Mouse (Mus musculus) heart, embryonic 13.5 days (tissue): ENCODE data around the gene Lrfn4. TPM values are rescaled to one million over a fixed set of nuclear protein-coding genes. Genes with fewer than 3 reads are reported as not detected.

Experiments used
- ATAC-seq: fragments of 200-750 bp; cut with Nextera tagmentation; 2 replicates; pipeline ENCODE4 v1.8.0; 2017; ENCODE audit warnings: moderate TSS enrichment; ENCODE audit not compliant: insufficient number of reproducible peaks, low FRiP score, low TSS enrichment; ENCODE audit errors: extremely low read depth
- H3K27ac ChIP-seq: fragments of 300-500 bp; sonication (generic); replicated peaks from 2 replicates; pipeline ENCODE4 v1.5.1; 2015; ENCODE audit warnings: moderate library complexity, mild to moderate bottlenecking, inconsistent platforms
- H3K27me3 ChIP-seq: fragments of 300-500 bp; sonication (generic); replicated peaks from 2 replicates; pipeline ENCODE4 v1.6.1; 2015; ENCODE audit warnings: mild to moderate bottlenecking, inconsistent platforms
- H3K36me3 ChIP-seq: fragments of 300-500 bp; sonication (generic); 2 replicates; pipeline ENCODE4 v1.6.1; 2015; ENCODE audit warnings: mild to moderate bottlenecking, inconsistent platforms
- H3K4me1 ChIP-seq: fragments of 300-500 bp; sonication (generic); 2 replicates; pipeline ENCODE4 v1.6.1; 2015; ENCODE audit warnings: inconsistent platforms
- H3K4me2 ChIP-seq: fragments of 300-500 bp; sonication (generic); 2 replicates; pipeline ENCODE4 v1.6.1; 2015; ENCODE audit warnings: inconsistent platforms, mild to moderate bottlenecking, moderate library complexity
- H3K4me3 ChIP-seq: fragments of 300-500 bp; sonication (generic); 2 replicates; pipeline ENCODE4 v1.5.1; 2015; ENCODE audit warnings: moderate library complexity, mild to moderate bottlenecking, inconsistent platforms
- H3K9ac ChIP-seq: fragments of 300-500 bp; sonication (generic); 2 replicates; pipeline ENCODE4 v1.6.1; 2015; ENCODE audit warnings: inconsistent platforms, mild to moderate bottlenecking, moderate library complexity
- H3K9me3 ChIP-seq: fragments of 300-500 bp; sonication (generic); 2 replicates; pipeline ENCODE4 v1.6.1; 2016; ENCODE audit warnings: inconsistent platforms
- WGBS: fragments of 180-500 bp; shearing (Covaris S2); methylation state at CpG from one replicate; pipeline ENCODE4 v1.1.7; 2015; ENCODE audit warnings: mixed read lengths; 5-methylcytosine and 5-hydroxymethylcytosine counted together
- microRNA-seq: library from miRNA; unstranded; fragments of <30 nt; microRNA quantifications from one replicate; pipeline ENCODE4, GENCODE M21; 2016
- polyA plus RNA-seq: library from polyadenylated mRNA; unstranded; fragments of >200 nt; fragmentation: Nextera tagmentation; extraction: Ambion mirVana; gene quantifications from 2 replicates; pipeline ENCODE4 v1.2.1, GENCODE M21; 2015

The Lrfn4 gene
- polyA plus RNA-seq, 1 experiment from 2014 or later, result 3.8 TPM

GRCm38 (mm10) chr19:4566880-4567279, 48.6 kb downstream of the Lrfn4 start:
- WGBS, result 75% methylated on average over 2 of the region's 2 CpGs

GRCm38 (mm10) chr19:4565678-4566077, 49.8 kb downstream of the Lrfn4 start:
- Histone ChIP-seq H3K27ac (no peak overlapping the region), H3K27me3 (no peaks in the 10 kb centered on the region), H3K4me3 (no peak overlapping the region), H3K4me2 (no peak overlapping the region), H3K9ac (no peak overlapping the region), H3K4me1 (peaks cover 23% of the 10 kb centered on the region), H3K9me3 (no peaks in the 10 kb centered on the region), H3K36me3 (no peaks in the 10 kb centered on the region)
- no peak for ATAC-seq
- 85% methylated on average over 5 of the region's 5 CpGs for WGBS

More at GRCm38 (mm10) chr19:4566880-4567279, 48.6 kb downstream of the Lrfn4 start:
- no peak overlapping the region for H3K4me3 ChIP-seq
- no peak overlapping the region for H3K9ac ChIP-seq
- H3K27ac ChIP-seq, result no peak overlapping the region
- H3K27me3 ChIP-seq, result no peaks in the 10 kb centered on the region
- no peaks in the 10 kb centered on the region for H3K36me3 ChIP-seq
- peaks cover 23% of the 10 kb centered on the region for H3K4me1 ChIP-seq
- no peaks in the 10 kb centered on the region for H3K9me3 ChIP-seq
- ATAC-seq, result no peak
- H3K4me2 ChIP-seq, result no peak overlapping the region

Small RNAs within 50 kb of the gene (microRNA-seq; reads per million reads assigned to microRNA genes)
- gene Mir6986, result not detected

Other genes with a start within 250 kb of the Lrfn4 start
- gene Kdm2a, start 217.4 kb downstream of the Lrfn4 start, polyA plus RNA-seq, result 31.6 and 35.5 TPM in 2 replicates
- gene Rhod, start 176.2 kb downstream of the Lrfn4 start, polyA plus RNA-seq, result 25.0 and 25.1 TPM in 2 replicates
- 0.94 and 1.1 TPM in 2 replicates for gene Syt12, start 138.2 kb downstream of the Lrfn4 start, polyA plus RNA-seq
- not detected in 2 replicates for gene 2010003K11Rik, start 117.1 kb downstream of the Lrfn4 start, polyA plus RNA-seq
- 11.6 and 13.1 TPM in 2 replicates for gene Pcx, start 105.2 kb downstream of the Lrfn4 start, polyA plus RNA-seq
- gene Rce1, start 10.0 kb upstream of the Lrfn4 start, polyA plus RNA-seq, result 37.7 and 41.2 TPM in 2 replicates
- gene Gm960, start 83.0 kb upstream of the Lrfn4 start, polyA plus RNA-seq, result 1.4 and 1.6 TPM in 2 replicates
- 0.16 and 0.33 TPM in 2 replicates for gene Sptbn2, start 95.5 kb upstream of the Lrfn4 start, polyA plus RNA-seq
- gene Rbm4b, start 140.8 kb upstream of the Lrfn4 start, polyA plus RNA-seq, result 36.1 and 40.6 TPM in 2 replicates
- gene Rbm4, start 178.2 kb upstream of the Lrfn4 start, polyA plus RNA-seq, result 45.5 and 50.8 TPM in 2 replicates
- gene Gm21992, start 195.9 kb upstream of the Lrfn4 start, polyA plus RNA-seq, result 21.5 and 26.8 TPM in 2 replicates
- 48.4 and 48.6 TPM in 2 replicates for gene Rbm14, start 196.0 kb upstream of the Lrfn4 start, polyA plus RNA-seq
- 40.7 and 44.1 TPM in 2 replicates for gene Ccs, start 223.7 kb upstream of the Lrfn4 start, polyA plus RNA-seq
- 0.04 TPM in 1 of 2 replicates, not detected in the other for gene Ccdc87, start 223.7 kb upstream of the Lrfn4 start, polyA plus RNA-seq
- gene Ctsf, start 239.5 kb upstream of the Lrfn4 start, polyA plus RNA-seq, result 40.5 and 42.2 TPM in 2 replicates